Mouse (Mus musculus) macrophage (primary cell): Measurements from ENCODE around the gene Ppp1r12b. TPM values are rescaled to one million over a fixed set of nuclear protein-coding genes. Genes with fewer than 3 reads are reported as not detected.

ENCODE experiments used
- H3K27ac ChIP-seq: fragments of 350-480 bp; formaldehyde crosslinking; 2 replicates; pipeline ENCODE4 v1.9.0; 2021
- H3K36me3 ChIP-seq: fragments of 350-480 bp; formaldehyde crosslinking; 2 replicates; pipeline ENCODE4 v1.9.0; 2021; ENCODE audit errors: inconsistent target
- H3K4me3 ChIP-seq: fragments of 350-480 bp; formaldehyde crosslinking; 2 replicates; pipeline ENCODE4 v1.9.0; 2021; ENCODE audit errors: inconsistent target
- H3K79me2 ChIP-seq: fragments of 350-480 bp; formaldehyde crosslinking; 2 replicates; pipeline ENCODE4 v1.9.0; 2021; ENCODE audit errors: inconsistent target
- WGBS: methylation state at CpG from one replicate; pipeline ENCODE4 v1.1.7; 2026; ENCODE audit warnings: inconsistent platforms; ENCODE audit not compliant: missing documents; 5-methylcytosine and 5-hydroxymethylcytosine counted together
- polyA plus RNA-seq: library from polyadenylated mRNA; stranded (reverse); fragments of 250-400 nt; gene quantifications from 3 replicates; pipeline ENCODE4 v1.2.4, GENCODE M21; 2018; ENCODE audit warnings: inconsistent platforms

The Ppp1r12b gene
- polyA plus RNA-seq, 1 experiment from 2014 or later, result 2.2 TPM

- no peak overlapping the region for H3K4me3 ChIP-seq
- no peaks in the 10 kb centered on the region for H3K79me2 ChIP-seq
- 92% methylated on average over 6 of the region's 6 CpGs for WGBS
- no peak overlapping the region for H3K27ac ChIP-seq
- H3K36me3 ChIP-seq, result no peaks in the 10 kb centered on the region
Measured at GRCm38 (mm10) chr1:134741433-134741832, 214.3 kb downstream of the Ppp1r12b start.

DNA sequence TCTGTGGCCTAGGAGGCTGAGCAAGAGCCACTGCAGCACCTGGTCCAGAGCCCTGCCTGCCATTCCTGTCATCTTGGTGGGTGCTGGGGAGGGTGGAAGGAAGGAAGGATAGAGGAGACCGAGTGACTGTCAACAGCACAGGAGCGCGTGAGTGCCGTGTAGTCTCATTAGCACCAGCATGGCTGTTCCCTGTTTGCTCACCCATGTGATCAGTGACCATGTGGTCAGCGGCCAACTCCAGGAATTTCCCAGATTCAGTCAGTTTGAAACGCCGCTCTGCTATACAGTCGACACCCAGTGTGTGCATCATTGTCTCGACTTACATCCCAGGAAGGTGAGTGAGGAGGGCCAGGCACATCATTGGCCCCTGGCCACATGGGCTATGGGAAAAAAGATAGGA is 218.3 kb downstream of the Ppp1r12b start:
- Histone ChIP-seq H3K27ac (no peak overlapping the region), H3K36me3 (no peaks in the 10 kb centered on the region), H3K4me3 (no peak overlapping the region), H3K79me2 (no peaks in the 10 kb centered on the region)
- WGBS, result 88% methylated on average over 9 of the region's 9 CpGs

DNA sequence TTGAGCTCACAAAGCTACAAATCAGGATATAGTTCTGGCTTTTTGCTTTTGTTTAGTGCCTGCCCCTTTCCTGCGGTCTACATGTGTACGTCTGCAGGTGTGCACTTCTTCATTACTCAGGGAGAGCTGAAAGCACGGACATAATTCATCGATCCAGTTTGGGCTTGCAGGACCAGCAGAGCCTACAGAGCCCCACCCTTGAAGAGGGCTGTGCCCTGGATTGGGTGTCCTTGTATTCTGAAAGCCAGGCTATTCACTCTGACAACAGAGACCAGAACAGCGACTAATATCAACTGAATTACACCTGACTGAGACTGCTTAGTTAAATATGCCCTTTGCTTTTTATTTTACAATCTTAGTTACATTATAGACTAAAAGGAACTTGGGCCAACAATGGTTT is 222.1 kb downstream of the Ppp1r12b start:
- no peaks in the 10 kb centered on the region for H3K79me2 ChIP-seq
- no peaks in the 10 kb centered on the region for H3K36me3 ChIP-seq
- no peak overlapping the region for H3K4me3 ChIP-seq
- WGBS, result 95% methylated on average over 5 of the region's 5 CpGs
- no peak overlapping the region for H3K27ac ChIP-seq

- no peak overlapping the region for H3K4me3 ChIP-seq
- WGBS, result 45% methylated on average over 8 of the region's 8 CpGs
- H3K79me2 ChIP-seq, result no peaks in the 10 kb centered on the region
- H3K27ac ChIP-seq, result no peak overlapping the region
- no peaks in the 10 kb centered on the region for H3K36me3 ChIP-seq
Measured at GRCm38 (mm10) chr1:134727256-134727655, 228.5 kb downstream of the Ppp1r12b start.

GRCm38 (mm10) chr1:134726480-134726879 is 229.3 kb downstream of the Ppp1r12b start:
- Histone ChIP-seq H3K36me3 (no peaks in the 10 kb centered on the region), H3K27ac (no peak overlapping the region), H3K79me2 (no peaks in the 10 kb centered on the region), H3K4me3 (no peak overlapping the region)
- 89% methylated on average over 7 of the region's 7 CpGs for WGBS

DNA sequence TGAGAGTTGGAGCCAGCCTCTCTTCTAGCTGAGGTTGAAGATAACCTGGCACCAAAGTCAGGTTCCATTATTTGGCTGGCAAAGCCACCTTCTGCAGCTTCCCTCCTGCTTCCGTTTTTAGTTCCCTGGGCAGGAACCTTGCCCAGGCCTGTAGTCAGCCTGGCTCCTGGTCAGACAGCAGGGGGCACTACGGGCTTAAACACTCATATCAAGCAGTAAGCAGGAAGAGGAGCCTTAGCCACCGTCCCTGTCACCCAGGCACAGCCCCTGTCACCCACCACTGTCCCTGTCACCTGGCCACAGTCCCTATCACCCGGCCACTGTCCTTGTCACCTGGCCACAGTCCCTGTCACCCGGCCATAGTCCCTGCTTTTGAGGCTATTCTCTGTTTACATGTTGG is 230.5 kb downstream of the Ppp1r12b start:
- Histone ChIP-seq H3K27ac (no peak overlapping the region), H3K79me2 (no peaks in the 10 kb centered on the region), H3K4me3 (no peak overlapping the region), H3K36me3 (no peaks in the 10 kb centered on the region)
- 41% methylated on average over 5 of the region's 5 CpGs for WGBS

DNA sequence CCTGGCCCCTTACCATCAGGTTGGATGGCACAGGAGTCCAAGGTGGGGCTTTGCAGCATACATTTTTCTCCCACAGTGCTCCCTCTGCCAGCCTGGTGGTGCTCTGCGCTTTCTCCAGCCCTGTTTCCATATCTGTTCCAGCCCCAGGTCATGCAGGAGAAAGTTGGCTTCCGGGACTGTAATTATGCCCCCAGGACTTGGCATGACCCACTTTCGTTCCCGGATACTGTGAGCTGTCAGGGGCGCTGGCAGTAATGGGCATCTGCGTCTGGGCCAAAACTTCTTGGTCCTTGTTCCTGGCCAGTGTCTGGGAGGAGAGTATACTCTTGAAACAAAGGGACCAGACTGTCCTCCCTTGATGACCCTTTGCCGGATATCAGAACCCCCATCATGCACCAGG is 232.9 kb downstream of the Ppp1r12b start:
- Histone ChIP-seq H3K27ac (no peak overlapping the region), H3K36me3 (no peaks in the 10 kb centered on the region), H3K4me3 (no peak overlapping the region), H3K79me2 (no peaks in the 10 kb centered on the region)
- 97% methylated on average over 7 of the region's 7 CpGs for WGBS

DNA sequence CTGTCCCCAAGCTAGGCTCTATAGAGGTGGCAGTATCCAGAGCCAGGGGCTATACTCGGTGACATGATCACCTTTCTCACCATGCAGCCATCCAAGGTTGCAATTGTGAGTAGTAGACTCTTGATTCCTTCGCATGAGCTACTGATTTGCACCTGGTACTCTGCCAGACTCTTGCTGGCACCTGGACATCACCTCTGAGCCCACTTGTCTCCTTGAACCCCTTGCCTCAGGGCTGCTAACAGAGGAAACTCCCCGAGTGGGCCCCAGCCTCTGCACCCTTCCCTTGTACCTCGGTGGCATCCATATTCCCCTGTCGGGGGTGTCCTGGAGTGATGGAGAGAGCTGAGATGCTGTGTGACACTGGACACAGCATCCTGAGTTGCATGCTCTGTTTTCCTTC is 234.3 kb downstream of the Ppp1r12b start:
- Histone ChIP-seq H3K79me2 (no peaks in the 10 kb centered on the region), H3K36me3 (no peaks in the 10 kb centered on the region), H3K4me3 (no peak overlapping the region), H3K27ac (no peak overlapping the region)
- 87% methylated on average over 5 of the region's 5 CpGs for WGBS

DNA sequence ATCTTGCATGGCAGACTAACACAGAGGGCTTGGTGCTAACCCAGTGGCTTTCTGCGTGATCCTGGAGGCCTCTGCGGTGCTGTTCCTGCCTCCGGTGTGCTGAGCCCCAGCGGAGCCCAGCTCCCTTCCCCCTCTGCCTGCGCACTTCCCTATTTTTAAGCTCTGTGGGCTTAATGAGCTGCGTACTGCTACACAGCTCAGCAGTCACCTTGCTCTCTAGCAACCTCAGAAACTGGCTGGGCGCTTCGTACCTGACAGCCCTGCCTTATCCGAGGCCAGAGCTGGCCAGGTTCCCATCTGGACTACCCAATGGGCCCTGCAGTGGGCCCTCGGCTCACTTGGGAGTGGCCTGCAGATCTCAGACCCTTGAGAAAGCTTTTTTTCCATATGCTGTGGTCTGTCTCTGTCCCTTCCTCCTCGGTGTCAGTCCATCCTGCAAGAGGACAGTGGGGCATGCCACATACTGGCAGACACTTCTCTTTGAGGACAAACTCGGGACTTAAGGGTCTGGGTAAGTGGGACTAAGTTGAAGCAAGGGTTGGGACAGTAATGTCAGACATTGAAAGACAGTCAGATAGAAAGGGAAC is 235.9 kb downstream of the Ppp1r12b start:
- H3K4me3 ChIP-seq, result no peak overlapping the region
- WGBS, result 3% methylated on average over 12 of the region's 12 CpGs

GRCm38 (mm10) chr1:134715092-134715491 is 240.7 kb downstream of the Ppp1r12b start:
- no peak overlapping the region for H3K27ac ChIP-seq
- H3K4me3 ChIP-seq, result no peak overlapping the region
- 88% methylated on average over 4 of the region's 5 CpGs for WGBS
- H3K36me3 ChIP-seq, result no peaks in the 10 kb centered on the region
- no peaks in the 10 kb centered on the region for H3K79me2 ChIP-seq

More for the DNA sequence above, 235.9 kb downstream of the Ppp1r12b start:
- no peaks in the 10 kb centered on the region for H3K36me3 ChIP-seq
- no peaks in the 10 kb centered on the region for H3K79me2 ChIP-seq
- H3K27ac ChIP-seq, result no peak overlapping the region

DNA sequence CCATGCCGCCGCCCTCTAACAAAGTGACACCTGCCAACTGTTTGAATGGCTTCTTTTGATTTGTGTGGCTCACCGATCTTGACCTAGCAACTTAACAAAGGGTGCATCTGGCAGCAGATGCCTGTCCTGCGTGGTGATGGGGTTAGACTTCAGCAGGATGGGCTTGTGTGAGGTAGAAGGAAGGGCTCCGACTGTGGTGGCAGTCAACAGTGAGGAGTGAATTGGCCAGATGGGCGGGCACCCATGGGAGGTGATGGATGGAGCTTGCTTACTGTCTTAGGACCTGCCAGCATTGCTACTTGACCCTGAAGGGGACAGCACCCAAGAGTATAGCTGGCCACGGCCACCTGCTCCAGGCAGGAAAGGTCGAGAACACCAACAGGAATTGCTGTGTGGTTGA is 241.6 kb downstream of the Ppp1r12b start:
- no peaks in the 10 kb centered on the region for H3K36me3 ChIP-seq
- no peak overlapping the region for H3K4me3 ChIP-seq
- no peaks in the 10 kb centered on the region for H3K79me2 ChIP-seq
- WGBS, result 70% methylated on average over 4 of the region's 8 CpGs
- H3K27ac ChIP-seq, result no peak overlapping the region

DNA sequence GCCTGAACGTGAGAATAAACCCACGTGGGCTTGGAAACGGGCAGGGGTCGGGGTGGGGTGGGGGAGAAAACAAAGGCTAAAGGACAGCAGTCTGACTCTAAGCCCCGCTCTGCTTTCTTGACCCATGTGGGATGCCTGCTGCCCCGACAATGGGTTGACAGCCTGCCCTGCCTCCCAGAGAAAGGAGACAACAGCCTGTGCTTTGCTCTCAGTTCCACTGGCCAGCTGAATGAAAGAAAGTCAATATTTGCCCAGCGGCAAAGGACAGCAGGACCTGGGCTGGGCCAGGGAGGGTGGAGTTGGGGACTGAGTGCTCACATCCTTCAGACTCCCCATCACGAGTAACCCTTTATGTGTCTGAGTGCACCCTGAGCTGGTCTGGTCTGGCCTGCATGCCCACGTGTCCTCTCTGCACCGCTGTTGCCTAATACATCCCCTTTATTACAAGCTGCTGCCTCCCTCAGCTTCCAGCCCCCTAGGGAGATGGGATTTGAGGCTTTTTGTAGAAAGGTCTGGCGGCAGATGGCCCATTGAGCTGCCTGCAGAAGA is 242.2 kb downstream of the Ppp1r12b start:
- Histone ChIP-seq H3K79me2 (no peaks in the 10 kb centered on the region), H3K36me3 (no peaks in the 10 kb centered on the region), H3K4me3 (no peak overlapping the region), H3K27ac (no peak overlapping the region)
- WGBS, result 84% methylated on average over 11 of the region's 11 CpGs

GRCm38 (mm10) chr1:134712781-134713299 is 242.9 kb downstream of the Ppp1r12b start:
- no peak overlapping the region for H3K4me3 ChIP-seq
- no peaks in the 10 kb centered on the region for H3K36me3 ChIP-seq
- H3K79me2 ChIP-seq, result no peaks in the 10 kb centered on the region
- 88% methylated on average over 9 of the region's 9 CpGs for whole genome bisulfite sequencing
- H3K27ac ChIP-seq, result no peak overlapping the region

- Histone ChIP-seq H3K27ac (no peak overlapping the region), H3K79me2 (no peaks in the 10 kb centered on the region), H3K4me3 (no peak overlapping the region), H3K36me3 (no peaks in the 10 kb centered on the region)
- 69% methylated on average over 5 of the region's 5 CpGs for WGBS
Measured at GRCm38 (mm10) chr1:134711653-134712052, 244.1 kb downstream of the Ppp1r12b start.

- WGBS, result 96% methylated on average over 7 of the region's 7 CpGs
- no peaks in the 10 kb centered on the region for H3K79me2 ChIP-seq
Measured at GRCm38 (mm10) chr1:134711061-134711460, 244.7 kb downstream of the Ppp1r12b start.

More at GRCm38 (mm10) chr1:134711061-134711460, 244.7 kb downstream of the Ppp1r12b start:
- H3K4me3 ChIP-seq, result no peak overlapping the region
- H3K36me3 ChIP-seq, result no peaks in the 10 kb centered on the region
- no peak overlapping the region for H3K27ac ChIP-seq
